Mouse (Mus musculus) heart, postnatal 0 days (tissue): ENCODE data around the gene Ifit1bl1.

ENCODE experiments used
- CTCF ChIP-seq: IDR thresholded peaks from 2 replicates; pipeline ENCODE4 v1.5.1; 2016; ENCODE audit warnings: antibody characterized with exemption, control low read depth, low read depth
- EP300 ChIP-seq: IDR thresholded peaks from 2 replicates; pipeline ENCODE4 v1.6.1; 2016; ENCODE audit warnings: antibody characterized with exemption, low read depth

DNA sequence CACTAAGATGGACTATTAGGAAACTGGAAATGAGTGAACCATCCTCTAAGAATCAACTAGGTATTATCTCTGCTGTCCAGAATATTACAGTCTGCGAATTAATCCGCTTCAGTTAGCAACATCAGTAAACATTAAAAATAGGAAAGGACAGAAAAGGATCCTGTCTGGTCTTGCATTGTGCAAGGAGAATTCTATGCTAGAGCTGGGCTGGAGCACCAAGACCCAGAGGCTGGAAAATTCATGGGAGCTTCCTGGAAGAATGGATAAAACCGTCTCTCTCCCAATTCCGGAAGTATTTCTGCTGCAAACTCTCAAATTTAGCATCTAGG lies 51.6 kb downstream of the Ifit1bl1 start:
- no peak for TF ChIP-seq CTCF
- no peak for TF ChIP-seq EP300
